Mouse (Mus musculus) left cerebral cortex, postnatal 4 days (tissue): ENCODE measurements at regions not wholly inside any gene's neighbourhood (a gene's known extent, or its start where the extent isn't known, plus 50 kb on each side); places are given as distances from the start of the nearest gene placed in this dataset.

Experiments
- DNase-seq: peaks from one replicate; pipeline ENCODE4 v3.0.0-alpha.2; 2022
- intact Hi-C: fragments of 180-260 bp; cut with DNase I; formaldehyde crosslinking; loops from one replicate; pipeline ENCODE4 v1.15.1; 2025

GRCm38 (mm10) chr3:50554150-50554549, 110.7 kb upstream of the Slc7a11 start:
- intact Hi-C loops: no loop called here
- DNase-seq: no peak

GRCm38 (mm10) chr3:50548568-50548967, 105.2 kb upstream of the Slc7a11 start:
- no peak for DNase-seq
- intact Hi-C loops: no loop called here

GRCm38 (mm10) chr3:50530654-50531053, 87.2 kb upstream of the Slc7a11 start:
- intact Hi-C loops: no loop called here
- DNase-seq: no peak

- intact Hi-C loops: no loop called here
- DNase-seq: no peak
Observed at GRCm38 (mm10) chr3:50524006-50524405, 80.6 kb upstream of the Slc7a11 start.

GRCm38 (mm10) chr3:50507211-50507610, 63.8 kb upstream of the Slc7a11 start:
- intact Hi-C loops: no loop called here
- no peak for DNase-seq
